Mouse (Mus musculus) brain, embryonic 14.5 days (tissue): ENCODE data around the gene Rreb1.
"Not testable (repeated sequence)": the region's sequence is repeated elsewhere in the genome, so short reads cannot be mapped to it uniquely, and the experiment has no call there.

Source experiments
- CTCF ChIP-seq: fragments of 200-500 bp; IDR thresholded peaks from 2 replicates; pipeline ENCODE4 v1.5.1; 2012; ENCODE audit warnings: inconsistent platforms, mild to moderate bottlenecking, moderate library complexity, borderline replicate concordance; ENCODE audit not compliant: insufficient read depth, insufficient read length; ENCODE audit errors: extremely low read depth
- POLR2A ChIP-seq: fragments of 200-500 bp; IDR thresholded peaks from 2 replicates; pipeline ENCODE4 v1.6.1; 2012; ENCODE audit warnings: mild to moderate bottlenecking, inconsistent platforms, borderline replicate concordance; ENCODE audit not compliant: poor library complexity, insufficient read depth, insufficient read length, severe bottlenecking; ENCODE audit errors: extremely low read depth

DNA sequence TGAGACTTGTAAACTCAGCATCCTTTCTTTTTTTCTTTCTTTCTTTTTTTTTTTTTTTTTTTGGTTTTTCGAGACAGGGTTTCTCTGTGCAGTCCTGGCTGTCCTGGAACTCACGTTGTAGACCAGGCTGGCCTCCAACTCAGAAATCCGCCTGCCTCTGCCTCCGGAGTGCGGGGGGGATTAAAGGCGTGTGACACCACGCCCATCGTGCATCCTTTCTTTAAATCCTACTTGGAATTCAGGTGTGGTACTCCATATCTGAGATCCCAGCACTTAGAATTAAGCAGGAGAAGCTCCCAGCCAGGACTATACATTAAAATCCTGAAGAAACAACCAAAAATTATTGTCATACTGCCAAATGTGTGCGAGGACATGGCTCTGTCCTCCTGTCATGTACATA lies 57.6 kb downstream of the Rreb1 start:
- not testable (repeated sequence) for TF ChIP-seq CTCF, POLR2A
